Mouse (Mus musculus): ENCODE results near the gene Gm16223. TPM values are rescaled to one million over a fixed set of nuclear protein-coding genes. Genes with fewer than 3 reads are reported as not detected.

Gene Gm16223
- polyA plus RNA-seq, 1 experiment from 2014 or later = not detected

GRCm38 (mm10) chr5:42116586-42117346 is 49.0 kb downstream of the Gm16223 start:
- no peak overlapping the region for H3K27ac ChIP-seq (ENCODE audit: low read depth)
- no peak for DNase-seq (ENCODE audit: low spot score)
- no peaks in the 10 kb centered on the region for H3K36me3 ChIP-seq (ENCODE audit: control insufficient read depth, insufficient read depth, low read length)
- no peak overlapping the region for H3K9ac ChIP-seq (ENCODE audit: low read length)
- no peaks in the 10 kb centered on the region for H3K9me3 ChIP-seq (ENCODE audit: control insufficient read depth, low read length)
- no peak overlapping the region for H3K4me3 ChIP-seq (ENCODE audit: low read depth, low read length)
- H3K4me1 ChIP-seq (replicated peaks; ENCODE audit: control insufficient read depth, insufficient read depth, low read length) = no peaks in the 10 kb centered on the region
- H3K4me2 ChIP-seq (ENCODE audit: low read length) = no peak overlapping the region
- no peak for ATAC-seq (replicated peaks; ENCODE audit: low FRiP score, low TSS enrichment, low read depth)
- no peaks in the 10 kb centered on the region for H3K27me3 ChIP-seq (replicated peaks; ENCODE audit: control insufficient read depth, insufficient read depth, low read length)
- WGBS = 70% methylated on average over 5 of the region's 5 CpGs

- Histone ChIP-seq H3K27ac (ENCODE audit: low read depth) (no peak overlapping the region), H3K4me3 (ENCODE audit: low read depth, low read length) (no peak overlapping the region), H3K4me2 (ENCODE audit: low read length) (no peak overlapping the region), H3K27me3 (replicated peaks; ENCODE audit: control insufficient read depth, insufficient read depth, low read length) (no peaks in the 10 kb centered on the region), H3K36me3 (ENCODE audit: control insufficient read depth, insufficient read depth, low read length) (no peaks in the 10 kb centered on the region), H3K9me3 (ENCODE audit: control insufficient read depth, low read length) (no peaks in the 10 kb centered on the region), H3K4me1 (replicated peaks; ENCODE audit: control insufficient read depth, insufficient read depth, low read length) (no peaks in the 10 kb centered on the region), H3K9ac (ENCODE audit: low read length) (no peak overlapping the region)
- ATAC-seq (replicated peaks; ENCODE audit: low FRiP score, low TSS enrichment, low read depth) (no peak), DNase-seq (ENCODE audit: low spot score) (no peak)
Measured at GRCm38 (mm10) chr5:42125562-42125961, 57.8 kb downstream of the Gm16223 start.

- ATAC-seq (replicated peaks; ENCODE audit: low FRiP score, low TSS enrichment, low read depth) (no peak), DNase-seq (ENCODE audit: low spot score) (no peak)
- Histone ChIP-seq H3K27me3 (replicated peaks; ENCODE audit: control insufficient read depth, insufficient read depth, low read length) (no peaks in the 10 kb centered on the region), H3K4me2 (ENCODE audit: low read length) (no peak overlapping the region), H3K36me3 (ENCODE audit: control insufficient read depth, insufficient read depth, low read length) (no peaks in the 10 kb centered on the region), H3K27ac (ENCODE audit: low read depth) (no peak overlapping the region), H3K4me3 (ENCODE audit: low read depth, low read length) (no peak overlapping the region), H3K9ac (ENCODE audit: low read length) (no peak overlapping the region), H3K9me3 (ENCODE audit: control insufficient read depth, low read length) (no peaks in the 10 kb centered on the region), H3K4me1 (replicated peaks; ENCODE audit: control insufficient read depth, insufficient read depth, low read length) (no peaks in the 10 kb centered on the region)
- 73% methylated on average over 3 of the region's 3 CpGs for WGBS
Measured at GRCm38 (mm10) chr5:42155626-42156025, 87.9 kb downstream of the Gm16223 start.

GRCm38 (mm10) chr5:42164731-42165130 is 97.0 kb downstream of the Gm16223 start:
- H3K9ac ChIP-seq (ENCODE audit: low read length) = no peak overlapping the region
- no peaks in the 10 kb centered on the region for H3K27me3 ChIP-seq (replicated peaks; ENCODE audit: control insufficient read depth, insufficient read depth, low read length)
- H3K27ac ChIP-seq (ENCODE audit: low read depth) = no peak overlapping the region
- no peaks in the 10 kb centered on the region for H3K4me1 ChIP-seq (replicated peaks; ENCODE audit: control insufficient read depth, insufficient read depth, low read length)
- no peak overlapping the region for H3K4me2 ChIP-seq (ENCODE audit: low read length)
- DNase-seq (ENCODE audit: low spot score) (no peak), ATAC-seq (replicated peaks; ENCODE audit: low FRiP score, low TSS enrichment, low read depth) (no peak)
- H3K9me3 ChIP-seq (ENCODE audit: control insufficient read depth, low read length) = no peaks in the 10 kb centered on the region
- no peaks in the 10 kb centered on the region for H3K36me3 ChIP-seq (ENCODE audit: control insufficient read depth, insufficient read depth, low read length)
- 77% methylated on average over 2 of the region's 2 CpGs for WGBS
- no peak overlapping the region for H3K4me3 ChIP-seq (ENCODE audit: low read depth, low read length)

- Histone ChIP-seq H3K4me1 (replicated peaks; ENCODE audit: control insufficient read depth, insufficient read depth, low read length) (no peaks in the 10 kb centered on the region), H3K4me3 (ENCODE audit: low read depth, low read length) (no peak overlapping the region), H3K27me3 (replicated peaks; ENCODE audit: control insufficient read depth, insufficient read depth, low read length) (no peaks in the 10 kb centered on the region), H3K9ac (ENCODE audit: low read length) (no peak overlapping the region), H3K9me3 (ENCODE audit: control insufficient read depth, low read length) (no peaks in the 10 kb centered on the region), H3K27ac (ENCODE audit: low read depth) (no peak overlapping the region), H3K36me3 (ENCODE audit: control insufficient read depth, insufficient read depth, low read length) (no peaks in the 10 kb centered on the region), H3K4me2 (ENCODE audit: low read length) (no peak overlapping the region)
- DNase-seq (ENCODE audit: low spot score) (no peak), ATAC-seq (replicated peaks; ENCODE audit: low FRiP score, low TSS enrichment, low read depth) (no peak)
- WGBS = 56% methylated on average over 1 of the region's 1 CpGs
Measured at GRCm38 (mm10) chr5:42166311-42166710, 98.6 kb downstream of the Gm16223 start.

GRCm38 (mm10) chr5:42168071-42168470 is 100.3 kb downstream of the Gm16223 start:
- Histone ChIP-seq H3K4me2 (ENCODE audit: low read length) (no peak overlapping the region), H3K4me3 (ENCODE audit: low read depth, low read length) (no peak overlapping the region), H3K36me3 (ENCODE audit: control insufficient read depth, insufficient read depth, low read length) (no peaks in the 10 kb centered on the region), H3K4me1 (replicated peaks; ENCODE audit: control insufficient read depth, insufficient read depth, low read length) (no peaks in the 10 kb centered on the region), H3K27ac (ENCODE audit: low read depth) (no peak overlapping the region), H3K27me3 (replicated peaks; ENCODE audit: control insufficient read depth, insufficient read depth, low read length) (no peaks in the 10 kb centered on the region), H3K9me3 (ENCODE audit: control insufficient read depth, low read length) (no peaks in the 10 kb centered on the region), H3K9ac (ENCODE audit: low read length) (no peak overlapping the region)
- no peak for ATAC-seq (replicated peaks; ENCODE audit: low FRiP score, low TSS enrichment, low read depth)
- WGBS = 86% methylated on average over 3 of the region's 3 CpGs
- no peak for DNase-seq (ENCODE audit: low spot score)

GRCm38 (mm10) chr5:42168785-42169184 is 101.0 kb downstream of the Gm16223 start:
- H3K4me1 ChIP-seq (replicated peaks; ENCODE audit: control insufficient read depth, insufficient read depth, low read length) = no peaks in the 10 kb centered on the region
- no peak overlapping the region for H3K9ac ChIP-seq (ENCODE audit: low read length)
- no peaks in the 10 kb centered on the region for H3K9me3 ChIP-seq (ENCODE audit: control insufficient read depth, low read length)
- ATAC-seq (replicated peaks; ENCODE audit: low FRiP score, low TSS enrichment, low read depth) (no peak), DNase-seq (ENCODE audit: low spot score) (no peak)
- no peak overlapping the region for H3K4me3 ChIP-seq (ENCODE audit: low read depth, low read length)
- H3K4me2 ChIP-seq (ENCODE audit: low read length) = no peak overlapping the region
- H3K36me3 ChIP-seq (ENCODE audit: control insufficient read depth, insufficient read depth, low read length) = no peaks in the 10 kb centered on the region
- 79% methylated on average over 5 of the region's 5 CpGs for WGBS
- H3K27me3 ChIP-seq (replicated peaks; ENCODE audit: control insufficient read depth, insufficient read depth, low read length) = no peaks in the 10 kb centered on the region
- H3K27ac ChIP-seq (ENCODE audit: low read depth) = no peak overlapping the region

- no peak overlapping the region for H3K9ac ChIP-seq (ENCODE audit: low read length)
- ATAC-seq (replicated peaks; ENCODE audit: low FRiP score, low TSS enrichment, low read depth) (no peak), DNase-seq (ENCODE audit: low spot score) (no peak)
- H3K36me3 ChIP-seq (ENCODE audit: control insufficient read depth, insufficient read depth, low read length) = no peaks in the 10 kb centered on the region
- WGBS = 63% methylated on average over 2 of the region's 2 CpGs
- H3K4me3 ChIP-seq (ENCODE audit: low read depth, low read length) = no peak overlapping the region
- no peaks in the 10 kb centered on the region for H3K27me3 ChIP-seq (replicated peaks; ENCODE audit: control insufficient read depth, insufficient read depth, low read length)
- no peak overlapping the region for H3K27ac ChIP-seq (ENCODE audit: low read depth)
- no peak overlapping the region for H3K4me2 ChIP-seq (ENCODE audit: low read length)
- H3K9me3 ChIP-seq (ENCODE audit: control insufficient read depth, low read length) = no peaks in the 10 kb centered on the region
- no peaks in the 10 kb centered on the region for H3K4me1 ChIP-seq (replicated peaks; ENCODE audit: control insufficient read depth, insufficient read depth, low read length)
Measured at GRCm38 (mm10) chr5:42174109-42174508, 106.3 kb downstream of the Gm16223 start.

GRCm38 (mm10) chr5:42175424-42175823 is 107.7 kb downstream of the Gm16223 start:
- Histone ChIP-seq H3K4me2 (ENCODE audit: low read length) (no peak overlapping the region), H3K36me3 (ENCODE audit: control insufficient read depth, insufficient read depth, low read length) (no peaks in the 10 kb centered on the region), H3K4me3 (ENCODE audit: low read depth, low read length) (no peak overlapping the region), H3K27me3 (replicated peaks; ENCODE audit: control insufficient read depth, insufficient read depth, low read length) (no peaks in the 10 kb centered on the region), H3K9ac (ENCODE audit: low read length) (no peak overlapping the region), H3K9me3 (ENCODE audit: control insufficient read depth, low read length) (no peaks in the 10 kb centered on the region), H3K4me1 (replicated peaks; ENCODE audit: control insufficient read depth, insufficient read depth, low read length) (no peaks in the 10 kb centered on the region), H3K27ac (ENCODE audit: low read depth) (no peak overlapping the region)
- no peak for DNase-seq (ENCODE audit: low spot score)
- 63% methylated on average over 2 of the region's 2 CpGs for WGBS
- no peak for ATAC-seq (replicated peaks; ENCODE audit: low FRiP score, low TSS enrichment, low read depth)
